9 mouse cellular contexts compared by ENCODE assay signal in genomic region chr14:25068430-25068829, GRCm38 (mm10).
A peak's percentile ranks its signal among the peaks of the same experiment; 100 is the strongest.
DNase-seq lines count a peak whose midpoint lies in the region; ATAC-seq and TF ChIP-seq lines count a peak whose summit lies in the region.
"Had no signal": no experiment of that assay in that cellular context is flagged by ENCODE, and none has a peak within 500 bp of the region (broad histone marks: within the 10 kb centered on the region; RNA-seq: fewer than 3 reads in every experiment).

No protein-coding gene starts in this region.

- ATAC-seq in intestine, embryonic 14.5 days (replicated peaks; ENCODE audit: low FRiP score, low TSS enrichment, low read depth) = peak; percentile 78

- H3K27ac ChIP-seq in intestine, embryonic 14.5 days (ENCODE audit: low read depth) = peak overlapping the region; percentile 16; the same call in 1 of the 2 replicates

- H3K27me3 ChIP-seq in intestine, embryonic 14.5 days (replicated peaks; ENCODE audit: control insufficient read depth, insufficient read depth, low read length) = no peaks in the 10 kb centered on the region
- H3K27me3 ChIP-seq: limb, embryonic 13.5 days had no signal

- peaks cover 48% of the 10 kb centered on the region for H3K4me1 ChIP-seq in intestine, embryonic 14.5 days (replicated peaks; ENCODE audit: control insufficient read depth, insufficient read depth, low read length)
- 0 out of 2 replicates have a peak, but pooled peaks cover 2% of the 10 kb centered on the region for H3K4me1 ChIP-seq in lung, adult 2 months (ENCODE audit: control insufficient read depth, insufficient read depth, low read length)

- DNase-seq in cerebellum, adult 9-10 months = peak; percentile 61
- no peak for DNase-seq in cerebellum, adult 11 months
- DNase-seq in NIH3T3 (ENCODE audit: low read depth) = peak; percentile 60
- peak; percentile 80 for DNase-seq in intestine, embryonic 14.5 days (ENCODE audit: low spot score)
- peak; percentile 17 for DNase-seq in lung, adult 2 months
- no peak for DNase-seq in right cerebral cortex, adult 18-20 months
- no peak for DNase-seq in c-Kit-positive CD71-positive TER-119-positive erythroid progenitor cells, embryonic 14.5 days (ENCODE audit: low spot score)
- DNase-seq in thymus, postnatal 36 days = no peak

- H3K4me2 ChIP-seq in intestine, embryonic 14.5 days (ENCODE audit: low read length) = no peak overlapping the region
- H3K4me2 ChIP-seq: limb, embryonic 13.5 days had no signal

- WGBS in intestine, embryonic 14.5 days = 15% methylated on average over 8 of the region's 8 CpGs
- 14% methylated on average over 8 of the region's 8 CpGs for WGBS in lung, adult 2 months

- H3K36me3 ChIP-seq in intestine, embryonic 14.5 days (ENCODE audit: control insufficient read depth, insufficient read depth, low read length) = no peaks in the 10 kb centered on the region
- H3K36me3 ChIP-seq: limb, embryonic 13.5 days had no signal

- no peak overlapping the region for H3K9ac ChIP-seq in intestine, embryonic 14.5 days (ENCODE audit: low read length)
- H3K9ac ChIP-seq: limb, embryonic 13.5 days had no signal

- H3K4me3 ChIP-seq in intestine, embryonic 14.5 days (ENCODE audit: low read depth, low read length) = no peak overlapping the region
- no peak overlapping the region for H3K4me3 ChIP-seq in lung, adult 2 months (replicated peaks; ENCODE audit: extremely low read depth, low read depth, low read length)
- H3K4me3 ChIP-seq: limb, embryonic 13.5 days had no signal

- no peak for TF ChIP-seq POLR2A in lung, adult 2 months (IDR thresholded peaks at IDR 0.05; ENCODE audit: borderline replicate concordance, extremely low read depth, low read depth, low read length)

- H3K9me3 ChIP-seq in intestine, embryonic 14.5 days (ENCODE audit: control insufficient read depth, low read length) = no peaks in the 10 kb centered on the region
- H3K9me3 ChIP-seq: limb, embryonic 13.5 days had no signal

- TF ChIP-seq CTCF in lung, adult 2 months (IDR thresholded peaks at IDR 0.05; ENCODE audit: insufficient read depth, low read length) = no peak

Comparison
In these comparisons a context has a peak if more than half of its experiments do, and no peak if none do; other contexts are left out.
1. DNase-seq: peak in cerebellum, adult 9-10 months (single experiment), NIH3T3 (single experiment), intestine, embryonic 14.5 days (single experiment) and lung, adult 2 months (single experiment); none in cerebellum, adult 11 months (single experiment), right cerebral cortex, adult 18-20 months (single experiment), c-Kit-positive CD71-positive TER-119-positive erythroid progenitor cells, embryonic 14.5 days (single experiment) and thymus, postnatal 36 days (0 of 2).